Mouse (Mus musculus): ENCODE measurements around the gene Eif4a2.
"Not testable (repeated sequence)": the region's sequence is repeated elsewhere in the genome, so short reads cannot be mapped to it uniquely, and the experiment has no call there.

DNA sequence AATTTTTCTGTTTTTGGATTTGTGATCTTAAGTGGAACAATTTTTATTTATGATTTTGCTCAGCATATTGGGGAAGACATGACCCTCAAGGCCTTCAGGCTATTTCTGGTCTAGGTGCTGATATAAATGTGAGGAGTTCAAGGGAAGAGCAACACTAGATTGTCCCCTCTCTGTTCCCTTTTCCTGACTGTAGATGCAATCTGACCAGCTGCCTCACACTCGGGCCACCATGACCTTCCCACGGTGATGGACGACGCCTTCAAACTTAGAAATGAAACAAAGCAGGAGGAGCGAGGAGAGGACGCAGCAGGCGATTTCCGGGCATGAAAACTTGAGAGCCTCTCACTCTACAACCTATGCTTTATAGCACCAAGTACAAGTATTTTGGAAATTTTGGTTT is 20.1 kb upstream of the Eif4a2 start:
- TF ChIP-seq CTCF (IDR thresholded peaks at IDR 0.05); POLR2A (IDR thresholded peaks at IDR 0.05; ENCODE audit: insufficient read depth, low read depth, low read length); EP300 (IDR thresholded peaks at IDR 0.05; ENCODE audit: insufficient read depth, low read depth, low read length): not testable (repeated sequence)
